Mouse (Mus musculus) limb, embryonic 14.5 days (tissue): ENCODE measurements around the gene Ccdc180. TPM values are rescaled to one million over a fixed set of nuclear protein-coding genes. Genes with fewer than 3 reads are reported as not detected.

Experiments used
- ATAC-seq: fragments of 200-750 bp; cut with Nextera tagmentation; 2 replicates; pipeline ENCODE4 v1.8.0; 2017; ENCODE audit warnings: low read depth, moderate number of reproducible peaks, moderate TSS enrichment; ENCODE audit not compliant: low FRiP score
- DNase-seq: peaks from one replicate; pipeline ENCODE4 v3.0.0-alpha.2; 2015; ENCODE audit warnings: low spot score
- H3K27ac ChIP-seq: fragments of 300-500 bp; sonication (generic); replicated peaks from 2 replicates; pipeline ENCODE4 v1.5.1; 2014; ENCODE audit warnings: low read depth, mild to moderate bottlenecking, low read length, moderate library complexity, mixed read lengths
- H3K27me3 ChIP-seq: fragments of 300-500 bp; sonication (generic); 2 replicates; pipeline ENCODE4 v1.6.1; 2014; ENCODE audit warnings: low read length, mixed read lengths; ENCODE audit not compliant: control insufficient read depth, insufficient read depth
- H3K36me3 ChIP-seq: fragments of 300-500 bp; sonication (generic); 2 replicates; pipeline ENCODE4 v1.6.1; 2014; ENCODE audit warnings: mild to moderate bottlenecking, low read length, moderate library complexity, mixed read lengths; ENCODE audit not compliant: control insufficient read depth, insufficient read depth
- H3K4me1 ChIP-seq: fragments of 300-500 bp; sonication (generic); 2 replicates; pipeline ENCODE4 v1.6.1; 2014; ENCODE audit warnings: antibody characterized with exemption, low read length, mixed read lengths; ENCODE audit not compliant: control insufficient read depth, insufficient read depth
- H3K4me2 ChIP-seq: fragments of 300-500 bp; sonication (generic); replicated peaks from 2 replicates; pipeline ENCODE4 v1.6.1; 2014; ENCODE audit warnings: low read depth, mild to moderate bottlenecking, low read length, moderate library complexity; ENCODE audit not compliant: severe bottlenecking
- H3K4me3 ChIP-seq: fragments of 300-500 bp; sonication (generic); replicated peaks from 2 replicates; pipeline ENCODE4 v1.5.1; 2014; ENCODE audit warnings: low read length
- H3K9ac ChIP-seq: fragments of 300-500 bp; sonication (generic); 2 replicates; pipeline ENCODE4 v1.6.1; 2014; ENCODE audit warnings: mild to moderate bottlenecking, low read depth, low read length, moderate library complexity; ENCODE audit not compliant: severe bottlenecking
- H3K9me3 ChIP-seq: fragments of 300-500 bp; sonication (generic); 2 replicates; pipeline ENCODE4 v1.6.1; 2016; ENCODE audit warnings: low read length; ENCODE audit not compliant: control insufficient read depth
- POLR2A ChIP-seq: fragments of 200-500 bp; IDR thresholded peaks from 2 replicates; pipeline ENCODE4 v1.8.0; 2012; ENCODE audit warnings: inconsistent platforms, mild to moderate bottlenecking, moderate library complexity, borderline replicate concordance; ENCODE audit not compliant: insufficient read depth, insufficient read length; ENCODE audit errors: extremely low read depth
- WGBS: fragments of 180-500 bp; shearing (Covaris S2); extraction: QIAGEN DNeasy Blood & Tissue Kit; methylation state at CpG from one replicate; pipeline ENCODE4 v1.1.7; 2014; 5-methylcytosine and 5-hydroxymethylcytosine counted together
- polyA plus RNA-seq, 2 experiments: library from polyadenylated mRNA; depleted of rRNA in 1 of 2; stranded (reverse) in 1 of 2; unstranded in 1 of 2; fragments of >200 nt; fragmentation: Nextera tagmentation in 1 of 2; extraction: Ambion mirVana in 1 of 2; gene quantifications; 2 replicates each; pipeline versions ENCODE4 v1.2.1 to v1.2.3; 2012 to 2014

The Ccdc180 gene
- polyA plus RNA-seq, 2 experiments: 0.03 to 0.07 TPM

DNA sequence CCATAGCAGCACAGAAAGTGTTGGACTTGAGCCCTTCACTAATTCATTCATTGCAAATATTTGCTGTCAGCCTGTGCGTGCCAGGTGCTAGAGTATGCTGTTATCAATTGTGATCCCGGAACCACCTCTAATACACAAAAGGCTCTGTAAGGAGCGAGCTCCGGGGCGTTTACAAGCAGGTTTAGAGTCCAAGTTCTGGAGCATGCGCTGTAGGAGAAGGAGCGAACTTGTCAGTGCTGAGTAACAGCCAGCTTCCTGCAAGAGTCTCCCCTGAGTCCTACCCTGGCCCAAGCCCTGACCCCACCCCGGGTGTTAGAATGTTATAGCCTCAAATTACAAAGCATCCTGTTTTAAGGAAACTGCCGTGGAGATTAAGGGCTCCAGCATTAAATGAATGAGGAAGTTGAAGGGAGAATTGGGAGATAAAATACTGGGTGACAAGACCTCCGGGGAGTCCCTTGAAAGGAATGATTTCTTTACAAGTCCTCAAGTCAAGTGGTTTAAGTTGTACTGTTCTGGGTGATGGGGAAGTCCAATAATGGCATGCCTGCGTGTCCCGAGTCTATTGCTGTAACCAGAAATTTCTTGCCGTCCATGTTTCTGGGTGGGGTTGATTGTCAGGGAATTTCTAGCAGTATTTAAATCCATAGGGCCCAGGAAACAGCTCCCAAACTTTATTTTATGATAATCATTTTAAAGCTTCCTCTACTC is 75.8 kb downstream of the Ccdc180 start:
- Histone ChIP-seq H3K4me1 (peaks cover 7% of the 10 kb centered on the region; the same call in 1 of the 2 replicates), H3K27ac (no peak overlapping the region), H3K9ac (peak overlapping the region; percentile 16; the same call in 1 of the 2 replicates), H3K27me3 (no peaks in the 10 kb centered on the region), H3K9me3 (no peaks in the 10 kb centered on the region), H3K4me3 (0 out of 2 replicates have a peak overlapping the region, but pooled peaks have one; percentile 2), H3K4me2 (peak overlapping the region; percentile 31; the same call in 1 of the 2 replicates), H3K36me3 (no peaks in the 10 kb centered on the region)
- TF ChIP-seq POLR2A: no peak
- no peak for ATAC-seq
- WGBS: 15% methylated on average over 13 of the region's 13 CpGs
- DNase-seq: peak; percentile 36

DNA sequence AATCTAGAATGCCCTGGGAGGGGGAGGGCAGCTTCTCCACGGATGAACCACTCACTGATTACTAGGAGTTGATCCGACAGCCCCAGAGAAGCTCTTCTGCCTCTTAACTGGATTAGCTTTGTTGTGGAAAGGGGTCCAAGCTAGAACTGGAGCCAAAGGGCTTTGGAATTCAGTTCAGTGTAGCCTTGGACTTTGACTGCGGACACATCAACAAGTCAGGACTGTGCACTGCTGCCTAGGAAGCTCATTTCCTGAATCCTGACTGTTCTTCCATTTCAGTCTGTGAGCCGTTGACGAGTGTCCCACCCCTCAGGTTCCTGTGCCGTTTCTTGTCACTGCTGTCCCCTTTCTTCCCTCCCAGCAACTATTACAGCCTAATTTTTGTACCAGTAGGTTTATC is 76.6 kb downstream of the Ccdc180 start:
- 23% methylated on average over 6 of the region's 6 CpGs for WGBS
- DNase-seq: no peak
- Histone ChIP-seq H3K4me1 (peaks cover 7% of the 10 kb centered on the region; the same call in 1 of the 2 replicates), H3K36me3 (no peaks in the 10 kb centered on the region), H3K4me3 (no peak overlapping the region), H3K27ac (no peak overlapping the region), H3K27me3 (no peaks in the 10 kb centered on the region), H3K9me3 (no peaks in the 10 kb centered on the region), H3K9ac (no peak overlapping the region), H3K4me2 (no peak overlapping the region)
- ATAC-seq: no peak
- TF ChIP-seq POLR2A: no peak

GRCm38 (mm10) chr4:45967479-45968341 is 77.6 kb downstream of the Ccdc180 start:
- Histone ChIP-seq H3K27me3 (no peaks in the 10 kb centered on the region), H3K4me3 (no peak overlapping the region), H3K4me2 (no peak overlapping the region), H3K36me3 (no peaks in the 10 kb centered on the region), H3K9me3 (no peaks in the 10 kb centered on the region), H3K4me1 (peaks cover 7% of the 10 kb centered on the region; the same call in 1 of the 2 replicates), H3K9ac (no peak overlapping the region), H3K27ac (no peak overlapping the region)
- WGBS: 51% methylated on average over 9 of the region's 9 CpGs
- TF ChIP-seq POLR2A: no peak
- no peak for ATAC-seq
- no peak for DNase-seq

GRCm38 (mm10) chr4:45969051-45969450 is 78.9 kb downstream of the Ccdc180 start:
- ATAC-seq (no peak), DNase-seq (no peak)
- no peak overlapping the region for H3K4me2 ChIP-seq
- H3K4me3 ChIP-seq: no peak overlapping the region
- WGBS: 52% methylated on average over 2 of the region's 2 CpGs
- no peaks in the 10 kb centered on the region for H3K36me3 ChIP-seq
- H3K9ac ChIP-seq: no peak overlapping the region
- no peak overlapping the region for H3K27ac ChIP-seq
- H3K9me3 ChIP-seq: no peaks in the 10 kb centered on the region
- no peak for TF ChIP-seq POLR2A
- peaks cover 7% of the 10 kb centered on the region; the same call in 1 of the 2 replicates for H3K4me1 ChIP-seq
- H3K27me3 ChIP-seq: 0 out of 2 replicates have a peak, but pooled peaks cover 4% of the 10 kb centered on the region

GRCm38 (mm10) chr4:45970048-45970560 is 80.0 kb downstream of the Ccdc180 start:
- Histone ChIP-seq H3K4me1 (peaks cover 7% of the 10 kb centered on the region; the same call in 1 of the 2 replicates), H3K9ac (no peak overlapping the region), H3K4me3 (no peak overlapping the region), H3K27ac (no peak overlapping the region), H3K27me3 (0 out of 2 replicates have a peak, but pooled peaks cover 4% of the 10 kb centered on the region), H3K9me3 (no peaks in the 10 kb centered on the region), H3K4me2 (no peak overlapping the region), H3K36me3 (no peaks in the 10 kb centered on the region)
- no peak for TF ChIP-seq POLR2A
- 69% methylated on average over 7 of the region's 7 CpGs for WGBS
- no peak for DNase-seq
- ATAC-seq: no peak
